Mouse (Mus musculus): ENCODE measurements around the gene 0610040J01Rik.

GRCm38 (mm10) chr5:63824599-63825350 is 12.6 kb downstream of the 0610040J01Rik start:
- TF ChIP-seq EP300 (IDR thresholded peaks at IDR 0.05; ENCODE audit: low read depth) (no peak), CTCF (IDR thresholded peaks at IDR 0.05; ENCODE audit: low read depth) (no peak)

All from heart, postnatal 0 days (tissue).